Mouse (Mus musculus) limb, embryonic 14.5 days (tissue): Measurements from ENCODE around the gene Ift27. TPM values are rescaled to one million over a fixed set of nuclear protein-coding genes. Genes with fewer than 3 reads are reported as not detected.

Source experiments
- ATAC-seq: fragments of 200-750 bp; cut with Nextera tagmentation; 2 replicates; pipeline ENCODE4 v1.8.0; 2017; ENCODE audit warnings: low read depth, moderate number of reproducible peaks, moderate TSS enrichment; ENCODE audit not compliant: low FRiP score
- DNase-seq: peaks from one replicate; pipeline ENCODE4 v3.0.0-alpha.2; 2015; ENCODE audit warnings: low spot score
- H3K27ac ChIP-seq: fragments of 300-500 bp; sonication (generic); replicated peaks from 2 replicates; pipeline ENCODE4 v1.5.1; 2014; ENCODE audit warnings: low read depth, mild to moderate bottlenecking, low read length, moderate library complexity, mixed read lengths
- H3K27me3 ChIP-seq: fragments of 300-500 bp; sonication (generic); 2 replicates; pipeline ENCODE4 v1.6.1; 2014; ENCODE audit warnings: low read length, mixed read lengths; ENCODE audit not compliant: control insufficient read depth, insufficient read depth
- H3K36me3 ChIP-seq: fragments of 300-500 bp; sonication (generic); 2 replicates; pipeline ENCODE4 v1.6.1; 2014; ENCODE audit warnings: mild to moderate bottlenecking, low read length, moderate library complexity, mixed read lengths; ENCODE audit not compliant: control insufficient read depth, insufficient read depth
- H3K4me1 ChIP-seq: fragments of 300-500 bp; sonication (generic); 2 replicates; pipeline ENCODE4 v1.6.1; 2014; ENCODE audit warnings: antibody characterized with exemption, low read length, mixed read lengths; ENCODE audit not compliant: control insufficient read depth, insufficient read depth
- H3K4me2 ChIP-seq: fragments of 300-500 bp; sonication (generic); replicated peaks from 2 replicates; pipeline ENCODE4 v1.6.1; 2014; ENCODE audit warnings: low read depth, mild to moderate bottlenecking, low read length, moderate library complexity; ENCODE audit not compliant: severe bottlenecking
- H3K4me3 ChIP-seq: fragments of 300-500 bp; sonication (generic); replicated peaks from 2 replicates; pipeline ENCODE4 v1.5.1; 2014; ENCODE audit warnings: low read length
- H3K9ac ChIP-seq: fragments of 300-500 bp; sonication (generic); 2 replicates; pipeline ENCODE4 v1.6.1; 2014; ENCODE audit warnings: mild to moderate bottlenecking, low read depth, low read length, moderate library complexity; ENCODE audit not compliant: severe bottlenecking
- H3K9me3 ChIP-seq: fragments of 300-500 bp; sonication (generic); 2 replicates; pipeline ENCODE4 v1.6.1; 2016; ENCODE audit warnings: low read length; ENCODE audit not compliant: control insufficient read depth
- POLR2A ChIP-seq: fragments of 200-500 bp; IDR thresholded peaks from 2 replicates; pipeline ENCODE4 v1.8.0; 2012; ENCODE audit warnings: inconsistent platforms, mild to moderate bottlenecking, moderate library complexity, borderline replicate concordance; ENCODE audit not compliant: insufficient read depth, insufficient read length; ENCODE audit errors: extremely low read depth
- WGBS: fragments of 180-500 bp; shearing (Covaris S2); extraction: QIAGEN DNeasy Blood & Tissue Kit; methylation state at CpG from one replicate; pipeline ENCODE4 v1.1.7; 2014; 5-methylcytosine and 5-hydroxymethylcytosine counted together
- polyA plus RNA-seq, 2 experiments: library from polyadenylated mRNA; depleted of rRNA in 1 of 2; stranded (reverse) in 1 of 2; unstranded in 1 of 2; fragments of >200 nt; fragmentation: Nextera tagmentation in 1 of 2; extraction: Ambion mirVana in 1 of 2; gene quantifications; 2 replicates each; pipeline versions ENCODE4 v1.2.1 to v1.2.3; 2012 to 2014

Gene Ift27
- polyA plus RNA-seq, 2 experiments = 45.3 to 98.1 TPM

- DNase-seq = no peak
- WGBS = 75% methylated on average over 8 of the region's 8 CpGs
- ATAC-seq = no peak
- H3K4me1 ChIP-seq = no peaks in the 10 kb centered on the region
- no peak for TF ChIP-seq POLR2A
- no peaks in the 10 kb centered on the region for H3K27me3 ChIP-seq
- no peak overlapping the region for H3K9ac ChIP-seq
- H3K9me3 ChIP-seq = no peaks in the 10 kb centered on the region
- H3K36me3 ChIP-seq = no peaks in the 10 kb centered on the region
- H3K27ac ChIP-seq = no peak overlapping the region
- H3K4me3 ChIP-seq = no peak overlapping the region
- no peak overlapping the region for H3K4me2 ChIP-seq
Measured at GRCm38 (mm10) chr15:78140226-78140625, 33.7 kb downstream of the Ift27 start.

GRCm38 (mm10) chr15:78134606-78135005 lies 39.3 kb downstream of the Ift27 start:
- no peak overlapping the region for H3K4me3 ChIP-seq
- no peak overlapping the region for H3K9ac ChIP-seq
- WGBS = 22% methylated on average over 6 of the region's 6 CpGs
- no peaks in the 10 kb centered on the region for H3K27me3 ChIP-seq
- ATAC-seq = no peak
- TF ChIP-seq POLR2A = no peak
- H3K36me3 ChIP-seq = no peaks in the 10 kb centered on the region
- H3K4me2 ChIP-seq = no peak overlapping the region
- no peaks in the 10 kb centered on the region for H3K9me3 ChIP-seq
- no peak for DNase-seq
- H3K4me1 ChIP-seq = no peaks in the 10 kb centered on the region
- no peak overlapping the region for H3K27ac ChIP-seq

GRCm38 (mm10) chr15:78133389-78133788 lies 40.5 kb downstream of the Ift27 start:
- no peaks in the 10 kb centered on the region for H3K4me1 ChIP-seq
- H3K4me2 ChIP-seq = no peak overlapping the region
- no peak for TF ChIP-seq POLR2A
- no peak overlapping the region for H3K27ac ChIP-seq
- no peak overlapping the region for H3K4me3 ChIP-seq
- no peaks in the 10 kb centered on the region for H3K27me3 ChIP-seq
- H3K9me3 ChIP-seq = no peaks in the 10 kb centered on the region
- H3K36me3 ChIP-seq = no peaks in the 10 kb centered on the region
- ATAC-seq (no peak), DNase-seq (no peak)
- WGBS = 59% methylated on average over 2 of the region's 2 CpGs
- no peak overlapping the region for H3K9ac ChIP-seq

GRCm38 (mm10) chr15:78119704-78120103 lies 54.2 kb downstream of the Ift27 start, which contains the start of gene Cacng2:
Gene Cacng2, minus strand, starts transcription at chr15:78120028.
- H3K27me3 ChIP-seq = peaks cover 5% of the 10 kb centered on the region
- ATAC-seq (peak; percentile 99), DNase-seq (peak; percentile 97)
- WGBS = 4% methylated on average over 35 of the region's 42 CpGs
- H3K4me2 ChIP-seq = peak within 1 kb of the TSS; percentile 47
- no peaks in the 10 kb centered on the region for H3K9me3 ChIP-seq
- H3K36me3 ChIP-seq = no peaks in the 10 kb centered on the region
- H3K4me1 ChIP-seq = no peaks in the 10 kb centered on the region
- H3K9ac ChIP-seq = no peak within 1 kb of the TSS
- no peak within 1 kb of the TSS for H3K27ac ChIP-seq
- H3K4me3 ChIP-seq = peak within 1 kb of the TSS; percentile 22
- TF ChIP-seq POLR2A = no peak

GRCm38 (mm10) chr15:78119248-78119647 lies 54.7 kb downstream of the Ift27 start:
- peak overlapping the region; percentile 22 for H3K4me3 ChIP-seq
- no peak for TF ChIP-seq POLR2A
- H3K27me3 ChIP-seq = peaks cover 5% of the 10 kb centered on the region
- H3K9ac ChIP-seq = no peak overlapping the region
- no peak for ATAC-seq
- H3K9me3 ChIP-seq = no peaks in the 10 kb centered on the region
- DNase-seq = no peak
- H3K4me1 ChIP-seq = no peaks in the 10 kb centered on the region
- 8% methylated on average over 23 of the region's 39 CpGs for WGBS
- no peaks in the 10 kb centered on the region for H3K36me3 ChIP-seq
- peak overlapping the region; percentile 47 for H3K4me2 ChIP-seq
- no peak overlapping the region for H3K27ac ChIP-seq

- DNase-seq = no peak
- no peak overlapping the region for H3K4me2 ChIP-seq
- H3K9ac ChIP-seq = no peak overlapping the region
- no peak for TF ChIP-seq POLR2A
- WGBS = 69% methylated on average over 18 of the region's 18 CpGs
- no peak for ATAC-seq
- no peak overlapping the region for H3K4me3 ChIP-seq
- H3K36me3 ChIP-seq = no peaks in the 10 kb centered on the region
- H3K9me3 ChIP-seq = no peaks in the 10 kb centered on the region
- H3K27me3 ChIP-seq = peaks cover 5% of the 10 kb centered on the region
- H3K27ac ChIP-seq = no peak overlapping the region
- no peaks in the 10 kb centered on the region for H3K4me1 ChIP-seq
Measured at GRCm38 (mm10) chr15:78118275-78118995, 55.5 kb downstream of the Ift27 start.
